Mouse (Mus musculus) frontal cortex, postnatal 10 days (tissue): Measurements from ENCODE around the gene Tspan2.

Experiments
- DNase-seq, 2 experiments: peaks; one replicate each; pipeline ENCODE4 v3.0.0; 2022; ENCODE audit warnings: low spot score in 2 of 2, mixed read lengths in 1 of 2

The Tspan2 gene

GRCm38 (mm10) chr3:102734313-102735030 lies at the start of gene Tspan2:
TSS of gene Tspan2 (plus strand) at chr3:102734529.
- peak in 1 of 2 experiments; percentile 41 for DNase-seq

DNA sequence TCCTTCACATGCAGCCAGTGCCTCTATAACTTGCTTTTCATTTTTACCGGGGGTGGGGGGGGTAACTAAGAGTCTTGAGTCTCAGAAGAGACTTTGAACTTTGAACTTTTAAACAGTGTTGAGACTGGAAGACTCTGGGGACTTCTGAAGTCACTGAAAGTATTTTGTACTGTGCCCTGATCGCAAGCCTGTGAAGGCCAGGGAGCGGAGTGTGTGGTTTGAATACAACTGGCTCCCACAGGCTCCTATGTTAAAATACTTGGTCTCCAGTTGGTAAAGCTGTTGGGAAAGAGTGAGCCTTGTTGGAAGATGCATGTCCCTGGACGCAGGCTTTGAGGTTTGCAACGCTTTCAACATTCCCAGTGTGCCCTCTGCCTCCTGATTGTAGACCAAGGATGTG lies 47.5 kb upstream of the Tspan2 start:
- no peak for DNase-seq

DNA sequence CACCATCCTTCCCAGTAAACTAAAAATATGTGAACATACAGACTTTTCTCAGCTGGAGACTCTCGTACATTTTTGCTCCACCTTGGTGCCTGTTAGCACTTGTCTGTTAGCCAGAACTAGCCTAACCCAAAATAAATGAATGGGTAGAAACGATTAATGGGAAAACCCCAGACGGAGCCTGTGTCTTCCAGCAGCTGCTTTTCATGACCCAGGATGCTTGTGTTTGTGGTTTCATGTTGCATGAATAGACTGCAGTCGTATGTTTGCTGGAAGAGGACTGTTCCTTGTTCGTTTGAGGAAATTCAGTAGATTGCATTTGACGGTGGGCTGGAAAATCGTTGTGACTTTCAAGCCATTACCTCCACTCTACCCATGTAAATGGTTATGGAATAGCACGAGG lies 46.5 kb upstream of the Tspan2 start:
- DNase-seq = no peak

DNA sequence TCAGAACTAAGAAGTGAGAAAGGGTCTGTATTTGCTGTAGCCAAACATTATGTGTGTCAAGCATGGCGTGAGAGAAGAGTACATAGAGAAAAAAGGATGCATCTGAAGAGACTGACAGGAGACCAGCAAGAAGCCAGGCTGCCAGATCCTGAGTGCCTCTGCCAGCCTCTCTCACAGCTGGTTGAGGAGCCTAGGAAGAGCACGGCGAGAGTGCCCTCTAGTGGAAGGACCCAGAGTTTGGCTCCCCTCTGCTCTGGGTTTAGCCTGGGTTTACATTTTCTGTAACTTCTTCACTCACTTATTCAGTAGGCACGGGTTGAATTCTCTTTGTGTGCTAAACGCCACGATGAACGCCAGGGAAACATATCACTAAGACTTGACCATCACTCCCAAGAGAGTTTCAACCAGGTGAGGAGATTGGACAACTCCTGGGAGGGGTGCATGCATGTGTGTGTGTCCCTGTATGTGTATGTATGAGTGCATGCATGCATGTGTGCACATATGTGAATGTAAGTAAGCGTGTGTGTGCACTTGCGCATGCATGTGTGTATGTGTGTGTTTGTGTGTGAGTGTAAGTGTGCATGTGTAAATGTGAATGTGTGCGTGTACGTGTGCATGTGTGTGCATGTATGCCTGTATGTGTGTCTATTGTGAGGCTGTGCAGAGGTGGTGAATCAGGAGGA lies 42.4 kb upstream of the Tspan2 start:
- peak; percentile 21 to 57 for DNase-seq

DNA sequence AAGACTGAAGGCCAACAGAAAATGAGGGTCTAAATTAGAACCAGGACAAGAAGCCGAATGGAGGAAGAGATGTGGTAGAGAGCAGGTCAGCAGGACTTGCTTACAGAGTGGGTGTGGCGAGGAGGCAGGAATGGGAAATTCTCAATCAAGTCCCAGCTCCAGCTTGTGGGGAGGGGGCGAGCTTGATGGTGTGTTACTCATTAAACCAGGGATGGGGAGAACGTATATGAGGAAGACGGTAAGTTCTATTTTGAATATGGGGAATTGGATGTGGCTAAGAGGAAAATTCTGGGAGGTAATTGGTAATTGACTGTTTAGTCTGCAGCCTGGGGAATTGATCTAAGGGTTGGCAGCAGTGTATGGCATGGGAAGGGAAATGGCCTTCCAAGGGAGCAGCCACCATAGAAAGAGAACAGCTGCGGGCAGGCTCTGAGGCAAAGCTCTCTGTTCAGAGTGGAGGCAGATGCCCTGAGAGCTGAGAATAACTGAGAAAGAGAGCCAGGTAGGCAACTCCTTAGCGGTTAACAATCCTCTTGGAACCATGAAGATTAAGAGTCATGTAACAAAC lies 41.5 kb upstream of the Tspan2 start:
- no peak for DNase-seq

GRCm38 (mm10) chr3:102698127-102698526 lies 36.2 kb upstream of the Tspan2 start:
- DNase-seq = no peak

DNA sequence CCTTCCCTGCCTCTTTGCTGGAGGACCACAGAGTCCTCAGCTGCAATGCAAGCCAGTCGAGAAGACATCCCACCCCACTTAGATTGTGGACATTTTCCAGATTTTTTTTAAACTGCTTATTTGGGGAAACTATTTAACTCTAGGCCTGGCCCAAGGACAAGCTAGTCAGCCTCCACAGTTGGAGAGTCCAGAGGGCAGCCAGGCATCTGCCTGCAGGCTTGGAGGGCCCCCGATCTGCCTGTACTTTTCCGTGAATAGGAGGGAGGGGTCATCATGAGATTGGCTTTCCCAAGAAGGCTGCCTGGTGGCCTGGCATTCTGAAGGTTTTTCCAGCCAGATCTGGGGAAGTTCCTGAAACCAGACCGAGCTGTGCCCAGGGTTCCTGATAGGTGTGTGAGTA lies 33.0 kb upstream of the Tspan2 start:
- no peak for DNase-seq

DNA sequence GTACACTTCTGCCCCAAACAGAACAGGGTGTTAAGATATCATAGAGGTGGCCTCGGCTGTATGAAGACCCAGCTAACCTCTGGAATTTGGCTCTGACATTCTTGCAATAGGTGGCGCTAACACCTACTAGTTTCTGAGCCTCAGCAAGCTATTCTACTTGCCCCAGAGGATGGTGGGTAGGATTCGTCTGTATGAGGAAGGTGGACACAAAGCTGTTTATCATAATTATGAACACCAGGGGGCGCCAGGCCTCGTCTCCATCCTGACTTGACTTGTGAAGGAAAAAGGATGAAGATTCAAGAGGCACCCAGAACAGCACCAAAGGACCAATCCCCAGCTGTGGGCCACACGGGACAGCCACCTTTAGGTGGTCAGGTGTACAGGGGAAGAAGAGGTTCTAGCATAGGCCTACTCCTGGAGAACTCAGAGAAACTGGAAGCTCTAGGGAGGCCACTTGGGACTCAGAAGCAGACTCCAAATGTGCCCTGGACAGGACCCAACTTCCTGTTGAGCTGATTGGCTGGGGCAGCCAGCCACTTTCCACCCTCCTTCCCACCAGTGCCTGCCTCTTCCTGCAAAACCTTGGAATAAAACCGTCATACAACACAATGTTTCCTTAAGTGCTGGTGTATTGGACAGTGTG lies 32.3 kb upstream of the Tspan2 start:
- DNase-seq = peak in 1 of 2 experiments; percentile 27

GRCm38 (mm10) chr3:102704001-102704401 lies 30.3 kb upstream of the Tspan2 start:
- DNase-seq = no peak

DNA sequence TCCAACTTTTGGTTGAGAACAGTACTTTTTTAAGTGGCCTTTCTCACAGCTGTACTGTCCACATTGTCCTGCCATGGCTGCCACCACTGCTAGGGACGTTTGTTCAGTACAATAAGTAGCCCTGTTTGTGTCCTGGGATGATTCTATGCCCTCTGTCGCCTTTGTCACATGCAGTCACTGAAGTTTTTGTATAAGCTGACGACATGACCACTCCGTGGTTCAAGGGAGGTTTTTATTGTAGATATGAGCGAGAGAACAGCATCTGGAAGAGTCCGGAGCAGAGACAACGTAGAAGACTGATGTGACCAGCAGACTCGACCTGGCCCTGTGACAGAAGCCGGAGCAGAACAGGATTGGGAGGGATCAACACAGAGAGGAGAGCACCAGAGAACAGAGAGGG lies 25.7 kb upstream of the Tspan2 start:
- DNase-seq = no peak

- peak; percentile 29 to 66 for DNase-seq
Observed at GRCm38 (mm10) chr3:102715066-102715584, 19.2 kb upstream of the Tspan2 start.

- no peak for DNase-seq
Observed at GRCm38 (mm10) chr3:102715839-102716238, 18.5 kb upstream of the Tspan2 start.

DNA sequence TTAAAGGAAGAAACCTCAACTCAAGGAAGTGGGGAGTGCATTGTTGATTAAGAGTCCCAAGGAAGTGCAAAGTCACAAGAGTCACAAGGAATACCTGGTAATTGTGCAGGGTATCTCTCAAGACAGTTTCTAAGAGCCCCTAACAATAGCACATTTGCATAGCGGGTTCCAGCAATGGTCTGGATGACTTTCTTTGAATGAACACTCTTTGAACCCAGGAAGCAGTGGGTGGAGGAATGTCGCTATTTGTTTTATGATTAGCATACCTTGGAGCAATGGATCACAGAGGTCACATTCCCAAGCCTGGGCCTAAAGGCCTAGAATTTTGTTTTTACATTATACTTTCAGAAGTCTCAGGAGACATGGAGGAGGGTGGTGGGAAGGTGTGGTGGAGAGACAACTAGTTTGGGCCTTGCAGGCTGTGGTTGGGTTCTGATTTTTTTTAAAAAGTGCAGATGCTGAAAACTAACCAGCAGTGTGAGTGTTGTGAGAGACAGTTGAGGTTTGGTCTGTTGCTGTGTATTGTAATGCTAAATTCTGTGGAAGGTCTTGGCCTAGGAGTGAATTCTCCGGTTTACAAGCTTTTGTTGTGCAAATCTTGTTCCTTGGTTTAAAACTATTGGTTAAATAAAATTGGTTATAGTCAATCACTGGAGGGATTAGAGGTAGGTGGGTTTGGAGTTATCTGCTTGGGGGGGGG lies 16.6 kb upstream of the Tspan2 start:
- DNase-seq = no peak

- no peak for DNase-seq
Observed at GRCm38 (mm10) chr3:102723154-102723553, 11.2 kb upstream of the Tspan2 start.

DNA sequence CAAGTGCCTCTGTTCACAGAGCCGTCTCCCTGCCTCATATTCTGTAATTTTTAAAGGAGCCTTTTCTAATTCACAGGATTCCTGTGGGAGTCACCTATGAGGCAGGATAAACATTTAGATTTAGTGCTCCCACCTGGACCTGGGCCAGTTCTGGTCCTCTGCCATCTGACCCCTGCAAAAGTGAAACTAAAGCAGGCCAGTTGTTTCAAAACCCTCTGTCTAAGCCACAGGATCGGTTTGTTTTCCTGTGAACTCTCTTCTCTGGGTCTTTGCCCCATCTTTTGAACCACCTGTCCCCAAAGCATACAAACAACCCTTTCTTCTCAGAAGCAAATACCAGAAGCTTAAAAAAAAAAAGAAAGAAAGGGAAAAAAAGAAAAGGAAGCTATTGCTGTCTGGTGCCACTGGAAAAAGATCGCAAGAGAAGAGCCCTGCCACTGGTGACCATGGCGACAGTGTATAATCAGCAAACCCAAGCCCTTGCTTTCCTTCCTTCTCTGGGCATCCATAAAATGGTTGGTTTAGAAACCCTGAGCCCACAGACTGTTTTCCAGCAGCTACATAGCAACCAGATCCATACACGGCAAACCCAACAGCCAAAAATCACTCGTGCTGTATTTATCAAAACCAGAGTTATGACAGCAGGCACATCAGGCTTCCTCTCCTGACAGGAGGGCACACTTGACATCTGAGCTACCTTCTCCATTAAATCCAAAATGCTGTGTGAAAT lies 10.3 kb upstream of the Tspan2 start:
- DNase-seq = no peak

DNA sequence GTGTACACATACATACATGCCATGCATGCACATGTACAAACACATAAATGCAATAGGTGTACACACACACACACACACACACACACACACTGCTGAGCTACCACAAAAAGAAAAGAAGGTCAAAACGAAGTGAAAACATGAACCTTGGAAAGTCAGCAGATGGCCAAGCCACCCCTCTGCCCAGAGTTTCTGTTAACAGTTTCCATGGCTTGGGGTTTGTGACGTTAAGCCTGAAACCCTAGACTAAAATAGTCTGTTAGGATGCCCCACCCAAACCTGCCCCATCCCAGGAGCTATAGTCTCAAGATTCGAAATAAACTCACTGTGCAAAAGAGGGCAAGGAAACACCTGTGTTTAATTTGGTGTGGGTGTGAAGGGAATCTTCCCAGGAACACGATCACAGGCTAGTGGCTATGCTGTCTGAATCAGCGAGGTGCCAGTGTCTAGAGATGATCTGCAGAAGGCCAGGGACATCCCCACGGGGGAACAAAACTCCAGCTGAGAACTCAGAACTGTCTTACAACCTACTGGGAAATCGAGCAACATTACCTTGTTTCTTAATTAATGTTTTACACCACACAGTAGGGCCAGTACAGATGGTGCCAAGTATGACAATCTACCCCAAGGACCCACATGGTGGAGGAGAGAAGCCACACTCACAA lies 9.4 kb upstream of the Tspan2 start:
- no peak for DNase-seq

DNA sequence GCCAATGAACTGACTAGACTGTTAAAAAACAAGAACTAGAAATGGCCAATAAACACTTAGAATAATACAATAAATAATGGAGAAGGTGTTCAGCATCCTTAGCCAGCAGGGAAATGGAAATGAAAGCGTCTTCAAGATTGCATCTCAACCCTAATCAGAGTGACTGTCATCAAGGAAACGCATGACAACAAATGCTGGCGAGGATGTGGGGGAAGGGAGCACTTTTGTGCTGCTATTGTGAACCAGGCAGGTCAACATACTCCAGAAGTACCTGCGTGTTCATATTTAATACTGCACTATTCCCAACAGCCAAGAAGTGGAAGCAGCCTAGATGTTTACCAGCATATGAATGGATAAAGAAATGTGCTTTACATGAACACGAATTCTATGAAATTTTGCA lies 4.9 kb upstream of the Tspan2 start:
- DNase-seq = no peak

GRCm38 (mm10) chr3:102731112-102731511 lies 3.2 kb upstream of the Tspan2 start:
- DNase-seq = no peak

- DNase-seq = no peak
Observed at GRCm38 (mm10) chr3:102732619-102733018, 1.7 kb upstream of the Tspan2 start.

DNA sequence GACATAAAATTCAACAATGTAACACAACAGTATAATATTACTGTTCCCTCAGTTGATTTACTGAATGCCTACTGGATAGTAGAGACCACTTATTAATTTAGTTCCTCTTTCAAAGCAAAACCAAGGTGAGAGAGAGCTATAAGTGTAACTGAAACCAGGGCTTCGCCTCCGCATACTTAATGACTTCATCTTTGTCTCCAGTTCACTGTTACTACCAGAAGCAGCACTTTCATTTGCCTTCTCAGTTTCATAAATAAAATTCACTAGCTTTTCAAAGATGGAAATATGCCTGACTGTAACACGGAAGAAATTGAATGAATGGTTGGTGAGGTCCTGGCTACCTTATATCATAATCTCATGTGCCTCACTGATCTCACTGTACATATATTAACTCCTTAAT lies 1.3 kb upstream of the Tspan2 start:
- no peak for DNase-seq

GRCm38 (mm10) chr3:102733936-102734312 lies 405 bp upstream of the Tspan2 start:
- no peak for DNase-seq
